7 mouse cellular contexts compared by ENCODE assay signal in the genomic region with DNA sequence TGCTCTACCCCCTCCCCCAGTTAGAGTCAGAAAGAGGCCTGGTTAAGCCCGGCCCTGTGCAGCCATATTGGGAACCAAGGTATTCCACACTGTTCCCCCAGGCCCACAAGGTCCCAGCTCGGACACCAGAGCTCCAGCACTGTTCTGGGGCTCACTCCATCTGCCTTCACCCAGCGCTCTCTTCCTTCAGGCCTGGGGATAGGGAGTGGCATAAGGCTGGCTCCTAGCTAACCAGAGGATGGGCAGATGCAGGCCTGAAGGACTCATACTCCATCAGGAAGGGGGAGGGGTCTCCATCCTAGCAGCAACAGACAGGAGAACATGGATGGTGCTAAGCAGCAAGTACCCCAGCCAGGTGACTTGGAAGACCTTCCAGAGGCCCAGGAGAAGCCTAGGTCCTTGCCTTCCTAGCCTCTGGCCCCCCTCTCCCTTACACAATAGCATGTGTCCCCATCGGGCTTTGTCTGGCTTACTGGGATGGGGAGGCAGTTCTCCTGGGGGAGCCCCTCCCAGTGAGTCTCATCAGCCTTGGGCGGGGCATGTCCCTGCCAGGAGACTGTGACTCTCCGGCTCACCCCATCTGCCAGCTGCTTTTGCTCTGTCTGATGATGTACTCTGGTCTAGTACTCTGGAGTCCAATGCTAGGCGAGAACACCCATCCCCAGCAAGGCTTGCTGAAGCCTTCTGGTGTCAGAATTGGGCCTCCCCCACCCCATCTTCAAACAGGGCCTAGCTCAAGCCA. TPM values are rescaled to one million over a fixed set of nuclear protein-coding genes. Genes with fewer than 3 reads are reported as not detected.
A peak's percentile ranks its signal among the peaks of the same experiment; 100 is the strongest.
DNase-seq lines count a peak whose midpoint lies in the region; ATAC-seq and TF ChIP-seq lines count a peak whose summit lies in the region.

No protein-coding gene starts in this region.

- intact Hi-C loops in left cerebral cortex, adult 2 months (cut with DNase I), result no loop called here

- peak overlapping the region; percentile 93 for H3K27ac ChIP-seq in left cerebral cortex, adult 2 months
- H3K27ac ChIP-seq in brown adipose tissue, adult 24 weeks (replicated peaks; ENCODE audit: low read depth, low read length), result no peak overlapping the region
- H3K27ac ChIP-seq in forebrain, embryonic 13.5 days, result peak overlapping the region; percentile 76
- no peak overlapping the region for H3K27ac ChIP-seq in liver, embryonic 12.5 days

- TF ChIP-seq CTCF in left cerebral cortex, adult 2 months (IDR thresholded peaks at IDR 0.05), result no peak

- H3K4me2 ChIP-seq in forebrain, embryonic 13.5 days, result peak overlapping the region; percentile 88
- H3K4me2 ChIP-seq in liver, embryonic 12.5 days, result peak overlapping the region; percentile 90

- peak overlapping the region; percentile 93 for H3K9ac ChIP-seq in forebrain, embryonic 13.5 days
- no peak overlapping the region for H3K9ac ChIP-seq in liver, embryonic 12.5 days

- H3K4me1 ChIP-seq in brown adipose tissue, adult 24 weeks (ENCODE audit: control insufficient read depth, insufficient read depth, insufficient read length, low read length), result no peaks in the 10 kb centered on the region
- peaks cover 43% of the 10 kb centered on the region for H3K4me1 ChIP-seq in forebrain, embryonic 13.5 days
- peaks cover 32% of the 10 kb centered on the region for H3K4me1 ChIP-seq in liver, embryonic 12.5 days

- H3K9me3 ChIP-seq in forebrain, embryonic 13.5 days (replicated peaks), result no peaks in the 10 kb centered on the region
- no peaks in the 10 kb centered on the region for H3K9me3 ChIP-seq in liver, embryonic 12.5 days (replicated peaks)

- peak overlapping the region; percentile 84 for H3K4me3 ChIP-seq in left cerebral cortex, adult 2 months
- H3K4me3 ChIP-seq in brown adipose tissue, adult 24 weeks (ENCODE audit: insufficient read depth, low read depth, low read length), result peak overlapping the region; percentile 12; the same call in 1 of the 2 replicates
- peak overlapping the region; percentile 86 for H3K4me3 ChIP-seq in forebrain, embryonic 13.5 days
- 0 out of 2 replicates have a peak overlapping the region, but pooled peaks have one; percentile 63 for H3K4me3 ChIP-seq in liver, embryonic 12.5 days

- no peak for ATAC-seq in forebrain, embryonic 13.5 days
- ATAC-seq in liver, embryonic 12.5 days, result no peak
- ATAC-seq in CD4-positive, CD25-positive, alpha-beta regulatory T cell, adult 4 months, result no peak

- 61% methylated on average over 7 of the region's 7 CpGs for WGBS in forebrain, embryonic 13.5 days
- 54% methylated on average over 7 of the region's 7 CpGs for WGBS in liver, embryonic 12.5 days (ENCODE audit: insufficient replicate concordance)

- peaks cover 24% of the 10 kb centered on the region for H3K36me3 ChIP-seq in forebrain, embryonic 13.5 days (ENCODE audit: poor library complexity, severe bottlenecking)
- H3K36me3 ChIP-seq in liver, embryonic 12.5 days, result no peaks in the 10 kb centered on the region

- peaks cover 47% of the 10 kb centered on the region for H3K27me3 ChIP-seq in forebrain, embryonic 13.5 days
- peaks cover 98% of the 10 kb centered on the region for H3K27me3 ChIP-seq in liver, embryonic 12.5 days (replicated peaks)

- DNase-seq in left cerebral cortex, adult 2 months (ENCODE audit: extremely low spot score in 1 of 2, low spot score in 2 of 2), result peak; percentile 35 to 39
- no peak for DNase-seq in left cerebral cortex, adult 8-10 months (ENCODE audit: low spot score in 2 of 2)
- DNase-seq in ovary, postnatal 14 days (ENCODE audit: low spot score), result no peak

RNA-seq across cellular contexts. Expression of gene Sept5, which starts 1.4 kb away (rescaled TPM):
- total RNA-seq in left cerebral cortex, adult 2 months (2021), result 100 to 1,000 TPM; 801 to 836 TPM
- total RNA-seq in left cerebral cortex, adult 8-10 months (2022), result 100 to 1,000 TPM; 759 to 812 (median 777) TPM
- 3.3 and 7.1 TPM in 2 replicates for polyA plus RNA-seq in brown adipose tissue, adult 24 weeks (2012; ENCODE audit: insufficient read depth, insufficient read length, missing spikeins)
- 115 and 120 TPM in 2 replicates for polyA plus RNA-seq in forebrain, embryonic 13.5 days (2015; fragmentation: Nextera tagmentation; extraction: Ambion mirVana)
- polyA plus RNA-seq in liver, embryonic 12.5 days (2016; fragmentation: Nextera tagmentation; extraction: Ambion mirVana), result 2.6 and 2.8 TPM in 2 replicates
- 1 to 10 TPM in 1 of 2 experiments, under 1 TPM in 1; 0.36 to 1.5 TPM for polyA plus RNA-seq in CD4-positive, CD25-positive, alpha-beta regulatory T cell, adult 4 months (2017; shearing (Covaris generic))

RNA-seq across cellular contexts. Expression of gene Gm49601, which starts 2.1 kb away (rescaled TPM):
- 100 to 1,000 TPM; 260 to 297 TPM for total RNA-seq in left cerebral cortex, adult 2 months (2021)
- total RNA-seq in left cerebral cortex, adult 8-10 months (2022), result 100 to 1,000 TPM; 207 to 234 (median 219) TPM
- polyA plus RNA-seq in brown adipose tissue, adult 24 weeks (2012; ENCODE audit: insufficient read depth, insufficient read length, missing spikeins), result not detected in 2 replicates
- polyA plus RNA-seq in forebrain, embryonic 13.5 days (2015; fragmentation: Nextera tagmentation; extraction: Ambion mirVana), result 10.0 and 18.2 TPM in 2 replicates
- 0.31 and 0.61 TPM in 2 replicates for polyA plus RNA-seq in liver, embryonic 12.5 days (2016; fragmentation: Nextera tagmentation; extraction: Ambion mirVana)
- polyA plus RNA-seq in CD4-positive, CD25-positive, alpha-beta regulatory T cell, adult 4 months (2017; shearing (Covaris generic)), result not detected

RNA-seq across cellular contexts. Expression of gene Gp1bb, which starts 6.2 kb away (rescaled TPM):
- total RNA-seq in left cerebral cortex, adult 2 months (2021), result 1 to 10 TPM; 1.1 to 1.8 TPM
- 1 to 10 TPM in 1 of 4 experiments, under 1 TPM in 2, not detected in 1; 0.36 to 1.1 (median 0.93) TPM for total RNA-seq in left cerebral cortex, adult 8-10 months (2022)
- polyA plus RNA-seq in brown adipose tissue, adult 24 weeks (2012; ENCODE audit: insufficient read depth, insufficient read length, missing spikeins), result 1.0 TPM in 1 of 2 replicates, not detected in the other
- 5.1 and 6.0 TPM in 2 replicates for polyA plus RNA-seq in forebrain, embryonic 13.5 days (2015; fragmentation: Nextera tagmentation; extraction: Ambion mirVana)
- 40.8 and 44.2 TPM in 2 replicates for polyA plus RNA-seq in liver, embryonic 12.5 days (2016; fragmentation: Nextera tagmentation; extraction: Ambion mirVana)
- not detected for polyA plus RNA-seq in CD4-positive, CD25-positive, alpha-beta regulatory T cell, adult 4 months (2017; shearing (Covaris generic))

RNA-seq across cellular contexts. Expression of gene Tbx1, which starts 37.9 kb away (rescaled TPM):
- total RNA-seq in left cerebral cortex, adult 2 months (2021), result 1 to 10 TPM; 1.1 to 2.0 TPM
- 1 to 10 TPM; 1.0 to 2.1 (median 1.6) TPM for total RNA-seq in left cerebral cortex, adult 8-10 months (2022)
- not detected in 2 replicates for polyA plus RNA-seq in brown adipose tissue, adult 24 weeks (2012; ENCODE audit: insufficient read depth, insufficient read length, missing spikeins)
- polyA plus RNA-seq in forebrain, embryonic 13.5 days (2015; fragmentation: Nextera tagmentation; extraction: Ambion mirVana), result 0.39 and 0.56 TPM in 2 replicates
- 0.08 TPM in 1 of 2 replicates, not detected in the other for polyA plus RNA-seq in liver, embryonic 12.5 days (2016; fragmentation: Nextera tagmentation; extraction: Ambion mirVana)
- polyA plus RNA-seq in CD4-positive, CD25-positive, alpha-beta regulatory T cell, adult 4 months (2017; shearing (Covaris generic)), result not detected

Comparison
In these comparisons a context has a peak if more than half of its experiments do, and no peak if none do; other contexts are left out.
1. DNase-seq: peak in left cerebral cortex, adult 2 months (2 of 2); none in left cerebral cortex, adult 8-10 months (0 of 2) and ovary, postnatal 14 days (single experiment).
2. H3K27ac ChIP-seq: peak in left cerebral cortex, adult 2 months (single experiment) and forebrain, embryonic 13.5 days (single experiment); none in brown adipose tissue, adult 24 weeks (single experiment) and liver, embryonic 12.5 days (single experiment).
3. H3K4me3 ChIP-seq: peak in every context shown above with its lines; median percentile 86 in forebrain, embryonic 13.5 days; 84 in left cerebral cortex, adult 2 months; 63 in liver, embryonic 12.5 days; 12 in brown adipose tissue, adult 24 weeks.
4. RNA of gene Sept5, which starts 1.4 kb away (polyA plus RNA-seq): 115 to 120 TPM in forebrain, embryonic 13.5 days; 3.3 to 7.1 TPM in brown adipose tissue, adult 24 weeks, 2.6 to 2.8 TPM in liver, embryonic 12.5 days and 0.36 to 1.5 TPM in CD4-positive, CD25-positive, alpha-beta regulatory T cell, adult 4 months; every median in the first group is over 10 times any median in the second.